Mouse (Mus musculus): ENCODE results near the gene Mttp. TPM values are rescaled to one million over a fixed set of nuclear protein-coding genes. Genes with fewer than 3 reads are reported as not detected.

Mttp gene
- polyA plus RNA-seq, 1 experiment from 2014 or later = 10.3 TPM

DNA sequence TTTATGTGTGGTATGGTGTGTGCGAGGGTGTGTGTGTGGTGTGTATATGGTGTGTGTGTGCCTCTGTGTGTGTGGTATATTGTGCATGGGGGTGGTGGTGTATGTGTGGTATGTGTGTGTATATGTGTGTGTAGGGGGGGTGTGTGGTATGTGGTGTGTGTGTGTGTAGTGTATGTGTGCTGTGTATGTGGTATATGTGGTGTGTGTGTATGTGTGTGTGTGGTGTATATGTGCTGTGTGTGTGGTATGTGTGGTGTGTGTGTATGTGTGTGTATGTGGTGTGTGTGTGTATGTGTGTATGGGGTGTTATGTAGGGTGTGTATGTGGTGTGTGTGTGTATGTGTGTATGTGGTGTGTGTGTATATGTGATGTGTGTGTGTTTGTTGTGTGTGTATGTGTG lies 70.6 kb downstream of the Mttp start:
- Histone ChIP-seq H3K4me2 (replicated peaks) (no peak overlapping the region), H3K27ac (no peak overlapping the region), H3K9me3 (no peaks in the 10 kb centered on the region), H3K27me3 (no peaks in the 10 kb centered on the region), H3K4me1 (replicated peaks) (peaks cover 11% of the 10 kb centered on the region; the same call in 1 of the 2 replicates), H3K36me3 (no peaks in the 10 kb centered on the region), H3K9ac (replicated peaks) (no peak overlapping the region), H3K4me3 (replicated peaks) (no peak overlapping the region)
- peak; percentile 64 for ATAC-seq
- 92% methylated on average over 1 of the region's 1 CpGs for WGBS

GRCm38 (mm10) chr3:138071476-138072073 lies 73.2 kb downstream of the Mttp start:
- no peak overlapping the region for H3K4me2 ChIP-seq (replicated peaks)
- H3K4me1 ChIP-seq (replicated peaks) = peaks cover 13% of the 10 kb centered on the region
- H3K9ac ChIP-seq (replicated peaks) = no peak overlapping the region
- H3K4me3 ChIP-seq (replicated peaks) = no peak overlapping the region
- no peaks in the 10 kb centered on the region for H3K36me3 ChIP-seq
- H3K27me3 ChIP-seq = no peaks in the 10 kb centered on the region
- no peak overlapping the region for H3K27ac ChIP-seq
- 80% methylated on average over 10 of the region's 10 CpGs for WGBS
- H3K9me3 ChIP-seq = no peaks in the 10 kb centered on the region
- no peak for ATAC-seq

- no peak overlapping the region for H3K27ac ChIP-seq
- H3K4me1 ChIP-seq (replicated peaks) = peaks cover 18% of the 10 kb centered on the region
- WGBS = 0% methylated on average over 1 of the region's 1 CpGs
- no peaks in the 10 kb centered on the region for H3K9me3 ChIP-seq
- H3K9ac ChIP-seq (replicated peaks) = no peak overlapping the region
- no peak overlapping the region for H3K4me3 ChIP-seq (replicated peaks)
- no peaks in the 10 kb centered on the region for H3K36me3 ChIP-seq
- H3K27me3 ChIP-seq = 0 out of 2 replicates have a peak, but pooled peaks cover 3% of the 10 kb centered on the region
- H3K4me2 ChIP-seq (replicated peaks) = no peak overlapping the region
- no peak for ATAC-seq
These were observed 73.8 kb downstream of the Mttp start for GRCm38 (mm10) chr3:138071004-138071403.

GRCm38 (mm10) chr3:138069756-138070511 lies 74.8 kb downstream of the Mttp start:
- peaks cover 20% of the 10 kb centered on the region for H3K4me1 ChIP-seq (replicated peaks)
- no peaks in the 10 kb centered on the region for H3K9me3 ChIP-seq
- 0 out of 2 replicates have a peak, but pooled peaks cover 3% of the 10 kb centered on the region for H3K27me3 ChIP-seq
- no peak overlapping the region for H3K27ac ChIP-seq
- no peak for ATAC-seq
- 71% methylated on average over 18 of the region's 18 CpGs for WGBS
- H3K36me3 ChIP-seq = no peaks in the 10 kb centered on the region
- H3K9ac ChIP-seq (replicated peaks) = no peak overlapping the region
- no peak overlapping the region for H3K4me3 ChIP-seq (replicated peaks)
- no peak overlapping the region for H3K4me2 ChIP-seq (replicated peaks)

DNA sequence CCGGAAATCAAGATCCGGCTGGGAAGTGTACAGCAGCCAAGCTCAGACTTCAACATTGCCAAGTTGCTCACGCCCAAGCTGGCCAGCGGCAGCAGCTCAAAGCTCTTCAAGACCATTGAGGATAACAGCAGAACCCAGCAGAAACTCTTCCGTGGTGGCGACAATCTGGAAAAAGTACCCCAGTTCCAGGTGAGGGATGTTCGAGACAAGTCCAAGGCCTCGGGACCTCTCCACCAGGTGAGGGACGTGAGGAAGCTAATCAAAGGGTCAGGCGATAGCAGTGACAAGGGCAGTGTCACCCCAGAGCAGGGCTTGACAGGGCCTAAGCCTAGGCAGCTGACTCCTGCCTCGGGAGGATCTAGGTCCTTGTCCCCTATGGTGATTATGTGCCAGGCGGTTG lies 76.7 kb downstream of the Mttp start:
- H3K27ac ChIP-seq = no peak overlapping the region
- no peaks in the 10 kb centered on the region for H3K36me3 ChIP-seq
- no peak overlapping the region for H3K4me2 ChIP-seq (replicated peaks)
- peaks cover 22% of the 10 kb centered on the region for H3K4me1 ChIP-seq (replicated peaks)
- no peak overlapping the region for H3K4me3 ChIP-seq (replicated peaks)
- H3K27me3 ChIP-seq = 0 out of 2 replicates have a peak, but pooled peaks cover 3% of the 10 kb centered on the region
- no peak overlapping the region for H3K9ac ChIP-seq (replicated peaks)
- 96% methylated on average over 12 of the region's 12 CpGs for WGBS
- ATAC-seq = no peak
- no peaks in the 10 kb centered on the region for H3K9me3 ChIP-seq

GRCm38 (mm10) chr3:138067288-138067687 lies 77.5 kb downstream of the Mttp start, which contains the start of gene Gm5105:
TSS of gene Gm5105 (minus strand) at chr3:138067388.
- WGBS = 91% methylated on average over 12 of the region's 12 CpGs
- H3K9ac ChIP-seq (replicated peaks) = no peak within 1 kb of the TSS; the same call in 1 of the 2 replicates
- peaks cover 22% of the 10 kb centered on the region for H3K4me1 ChIP-seq (replicated peaks)
- ATAC-seq = no peak
- no peak within 1 kb of the TSS; the same call in 1 of the 2 replicates for H3K27ac ChIP-seq
- H3K27me3 ChIP-seq = 0 out of 2 replicates have a peak, but pooled peaks cover 3% of the 10 kb centered on the region
- peak within 1 kb of the TSS; percentile 12; the same call in 1 of the 2 replicates for H3K4me2 ChIP-seq (replicated peaks)
- H3K9me3 ChIP-seq = no peaks in the 10 kb centered on the region
- no peak within 1 kb of the TSS for H3K4me3 ChIP-seq (replicated peaks)
- H3K36me3 ChIP-seq = no peaks in the 10 kb centered on the region

DNA sequence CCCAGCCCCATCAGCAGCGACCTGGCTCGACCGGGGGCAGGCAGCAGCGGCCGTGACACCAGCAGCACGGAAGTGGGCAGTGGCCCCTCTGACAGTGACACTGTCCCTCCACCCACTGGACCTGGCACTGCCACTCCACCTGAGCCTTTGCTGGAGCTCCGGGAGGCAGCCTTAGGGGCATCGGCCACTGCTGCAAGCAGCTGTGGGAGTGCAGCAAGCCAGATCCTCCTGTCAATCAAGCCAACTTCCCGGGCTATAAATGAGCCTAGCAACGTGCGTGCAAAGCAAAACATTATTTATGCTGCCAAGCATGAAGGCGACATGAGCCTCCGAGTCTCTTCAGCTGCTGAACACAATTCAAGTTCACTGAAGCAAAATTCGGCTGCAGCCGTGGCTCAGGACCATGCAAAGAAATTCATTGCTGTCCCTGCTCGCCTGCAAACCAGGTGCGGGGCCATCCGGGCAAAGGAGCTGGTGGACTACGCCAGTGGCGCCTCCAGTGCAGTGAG lies 78.4 kb downstream of the Mttp start:
- H3K27me3 ChIP-seq = 0 out of 2 replicates have a peak, but pooled peaks cover 3% of the 10 kb centered on the region
- peak overlapping the region; percentile 12; the same call in 1 of the 2 replicates for H3K4me2 ChIP-seq (replicated peaks)
- peaks cover 22% of the 10 kb centered on the region for H3K4me1 ChIP-seq (replicated peaks)
- no peak overlapping the region for H3K4me3 ChIP-seq (replicated peaks)
- 66% methylated on average over 20 of the region's 20 CpGs for WGBS
- no peaks in the 10 kb centered on the region for H3K9me3 ChIP-seq
- ATAC-seq = peak; percentile 32; the same call in 1 of the 2 replicates
- H3K36me3 ChIP-seq = no peaks in the 10 kb centered on the region
- H3K27ac ChIP-seq = no peak overlapping the region; the same call in 1 of the 2 replicates
- no peak overlapping the region; the same call in 1 of the 2 replicates for H3K9ac ChIP-seq (replicated peaks)

DNA sequence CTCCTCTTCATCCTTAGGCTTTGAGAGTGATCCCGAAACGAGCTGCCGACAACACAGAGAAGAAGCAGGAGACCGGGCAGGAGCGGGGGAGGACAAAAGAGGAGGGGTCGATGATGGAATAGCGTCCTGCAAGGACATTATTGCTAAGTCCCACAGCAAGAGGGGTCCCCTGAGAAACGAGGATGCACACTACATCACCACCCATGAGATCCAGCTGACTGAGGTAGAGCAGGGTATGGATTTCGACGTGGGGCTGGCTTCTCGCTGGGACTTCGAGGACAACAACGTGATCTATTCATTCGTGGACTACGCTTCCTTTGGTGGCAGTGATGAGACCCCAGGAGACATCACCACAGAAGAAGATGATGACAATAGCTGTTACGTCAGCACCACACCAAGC lies 78.8 kb downstream of the Mttp start:
- no peak overlapping the region for H3K27ac ChIP-seq
- peak; percentile 16; the same call in 1 of the 2 replicates for ATAC-seq
- peak overlapping the region; percentile 12; the same call in 1 of the 2 replicates for H3K4me2 ChIP-seq (replicated peaks)
- H3K27me3 ChIP-seq = 0 out of 2 replicates have a peak, but pooled peaks cover 3% of the 10 kb centered on the region
- no peaks in the 10 kb centered on the region for H3K36me3 ChIP-seq
- no peak overlapping the region; the same call in 1 of the 2 replicates for H3K9ac ChIP-seq (replicated peaks)
- no peaks in the 10 kb centered on the region for H3K9me3 ChIP-seq
- 81% methylated on average over 16 of the region's 16 CpGs for WGBS
- H3K4me1 ChIP-seq (replicated peaks) = peaks cover 22% of the 10 kb centered on the region
- H3K4me3 ChIP-seq (replicated peaks) = no peak overlapping the region

DNA sequence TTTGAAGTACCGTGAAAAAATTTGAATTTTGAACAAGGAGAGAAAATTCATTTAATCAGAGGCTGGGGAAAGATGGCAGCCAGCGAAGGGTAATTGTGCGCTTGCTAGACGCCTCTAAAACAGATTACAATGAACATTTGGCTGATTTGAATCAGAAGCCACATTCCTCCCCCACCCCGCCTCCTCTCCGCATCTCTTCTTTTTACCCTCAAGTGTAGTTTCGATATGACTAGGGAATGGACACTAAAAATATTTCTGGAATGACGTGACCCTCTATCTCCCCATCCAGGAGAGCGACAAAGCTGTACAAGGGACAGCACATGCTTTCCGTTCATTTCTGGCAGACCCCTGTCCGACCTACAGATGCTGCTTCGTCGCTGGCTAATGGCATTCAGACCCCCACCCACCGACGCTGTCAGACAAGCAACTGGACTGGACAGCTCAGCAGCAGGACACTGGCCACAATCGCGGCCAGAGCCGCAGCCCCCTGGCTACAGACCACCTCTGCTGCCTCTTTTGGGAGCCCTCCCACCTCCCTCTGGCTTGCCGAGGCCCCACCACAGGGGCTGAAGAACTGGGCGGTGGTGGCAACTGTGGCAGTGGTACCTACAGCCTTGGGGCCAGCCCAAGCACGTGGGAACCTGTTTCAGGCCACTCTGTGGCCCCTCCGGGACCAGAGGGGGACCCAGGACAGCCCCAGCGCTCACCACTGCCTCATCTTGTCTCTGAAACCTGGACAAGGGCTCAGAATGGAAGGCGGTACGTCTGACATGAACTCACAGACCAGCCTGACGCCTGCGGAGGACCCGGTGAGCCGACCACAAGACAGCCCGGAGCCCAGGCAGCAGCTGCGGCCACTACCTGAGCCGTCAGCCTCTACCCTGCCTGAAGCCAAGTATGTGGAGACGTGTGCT lies 79.8 kb downstream of the Mttp start, which contains the start of gene 1110002E22Rik:
1110002E22Rik (plus strand) TSS at position 321 of the 914 bp plus-strand sequence.
- Histone ChIP-seq H3K9ac (replicated peaks) (no peak within 1 kb of the TSS), H3K4me1 (replicated peaks) (peaks cover 15% of the 10 kb centered on the region), H3K4me3 (replicated peaks) (no peak within 1 kb of the TSS), H3K27me3 (0 out of 2 replicates have a peak, but pooled peaks cover 3% of the 10 kb centered on the region), H3K9me3 (no peaks in the 10 kb centered on the region), H3K4me2 (replicated peaks) (no peak within 1 kb of the TSS), H3K36me3 (no peaks in the 10 kb centered on the region), H3K27ac (no peak within 1 kb of the TSS)
- 73% methylated on average over 33 of the region's 33 CpGs for WGBS
- ATAC-seq = peak; percentile 51

GRCm38 (mm10) chr3:138063731-138064329 lies 80.9 kb downstream of the Mttp start:
- no peak for ATAC-seq
- Histone ChIP-seq H3K27me3 (0 out of 2 replicates have a peak, but pooled peaks cover 3% of the 10 kb centered on the region), H3K27ac (no peak overlapping the region), H3K9me3 (no peaks in the 10 kb centered on the region), H3K4me3 (replicated peaks) (no peak overlapping the region), H3K4me2 (replicated peaks) (no peak overlapping the region), H3K4me1 (replicated peaks) (peaks cover 14% of the 10 kb centered on the region), H3K36me3 (no peaks in the 10 kb centered on the region), H3K9ac (replicated peaks) (no peak overlapping the region)
- WGBS = 78% methylated on average over 14 of the region's 14 CpGs

GRCm38 (mm10) chr3:138062673-138063072 lies 82.1 kb downstream of the Mttp start:
- Histone ChIP-seq H3K4me1 (replicated peaks) (peaks cover 14% of the 10 kb centered on the region), H3K9ac (replicated peaks) (no peak overlapping the region), H3K4me3 (replicated peaks) (no peak overlapping the region), H3K27ac (no peak overlapping the region), H3K4me2 (replicated peaks) (no peak overlapping the region), H3K36me3 (no peaks in the 10 kb centered on the region), H3K27me3 (0 out of 2 replicates have a peak, but pooled peaks cover 3% of the 10 kb centered on the region), H3K9me3 (no peaks in the 10 kb centered on the region)
- no peak for ATAC-seq
- WGBS = 92% methylated on average over 4 of the region's 4 CpGs
